Mouse (Mus musculus) cerebellum, postnatal 36 days (tissue): ENCODE measurements around the gene Cxcr5.
A peak's percentile ranks its signal among the peaks of the same experiment; 100 is the strongest.

ENCODE experiments used
- DNase-seq, 2 experiments: peaks; one replicate each; pipeline ENCODE4 v3.0.0; 2021 to 2022; ENCODE audit warnings: mixed read lengths in 2 of 2

Gene Cxcr5

DNA sequence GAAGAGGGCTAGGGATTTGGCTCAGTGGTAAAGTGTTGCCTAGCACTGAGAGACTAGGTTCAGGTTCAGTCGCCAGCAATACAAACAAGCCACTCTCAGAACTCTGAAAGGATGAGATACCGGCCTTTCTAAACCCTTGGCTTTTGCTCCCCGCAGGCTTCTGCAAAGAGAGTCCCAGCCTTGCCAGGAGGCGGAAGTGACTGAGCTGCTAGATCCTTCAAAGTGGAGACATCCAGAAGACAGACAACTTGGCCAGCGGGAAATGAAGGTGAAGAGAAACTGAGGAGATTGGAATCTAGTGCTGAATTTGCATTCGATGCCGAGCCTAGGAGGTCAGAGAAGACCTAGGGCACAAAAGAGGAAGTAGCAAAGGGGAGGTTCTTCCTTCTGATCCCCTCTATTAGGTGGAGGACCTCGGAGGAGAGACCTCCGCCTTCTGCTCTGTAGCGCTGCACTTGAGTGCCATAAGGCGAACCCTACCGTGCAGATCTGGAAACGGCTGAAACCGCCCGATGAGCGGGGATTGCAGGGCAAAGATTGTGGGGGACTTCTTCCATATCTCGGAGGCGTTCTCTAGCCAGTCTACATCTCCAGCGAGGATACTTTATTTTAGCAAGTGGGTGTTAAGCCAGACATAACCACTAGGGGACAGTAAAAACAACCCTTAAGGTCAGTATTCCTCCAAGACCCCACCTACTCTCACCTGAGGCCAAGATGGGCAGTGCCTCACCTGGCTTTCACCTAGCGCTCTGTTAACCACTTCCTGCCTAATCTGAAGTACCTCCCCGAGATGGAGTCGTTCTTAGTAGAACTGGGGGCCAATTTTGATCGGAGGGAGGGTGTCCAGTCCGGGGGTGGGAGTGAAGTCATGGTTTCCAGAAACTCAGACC is 84.1 kb downstream of the Cxcr5 start:
- DNase-seq, result peak; percentile 66 to 76

DNA sequence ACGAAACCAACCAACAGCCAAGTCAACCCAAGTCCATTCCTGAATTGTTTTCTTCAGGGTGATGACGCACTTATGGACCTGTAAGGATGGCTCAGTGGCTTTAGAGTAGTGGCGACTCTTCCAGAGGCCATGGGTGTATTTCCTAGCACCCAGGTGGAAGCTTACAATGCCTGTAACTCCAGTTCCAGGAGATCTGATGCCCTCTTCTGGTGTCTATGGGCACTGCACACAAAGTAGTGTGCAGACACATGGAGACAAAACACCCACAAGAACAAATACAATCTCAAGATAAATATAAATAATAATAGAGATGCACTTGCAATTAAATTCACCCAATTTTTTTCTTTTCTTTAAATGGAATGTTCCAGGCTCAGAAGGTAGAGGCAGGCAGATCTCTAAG is 85.7 kb downstream of the Cxcr5 start:
- DNase-seq, result peak in 1 of 2 experiments; percentile 15

DNA sequence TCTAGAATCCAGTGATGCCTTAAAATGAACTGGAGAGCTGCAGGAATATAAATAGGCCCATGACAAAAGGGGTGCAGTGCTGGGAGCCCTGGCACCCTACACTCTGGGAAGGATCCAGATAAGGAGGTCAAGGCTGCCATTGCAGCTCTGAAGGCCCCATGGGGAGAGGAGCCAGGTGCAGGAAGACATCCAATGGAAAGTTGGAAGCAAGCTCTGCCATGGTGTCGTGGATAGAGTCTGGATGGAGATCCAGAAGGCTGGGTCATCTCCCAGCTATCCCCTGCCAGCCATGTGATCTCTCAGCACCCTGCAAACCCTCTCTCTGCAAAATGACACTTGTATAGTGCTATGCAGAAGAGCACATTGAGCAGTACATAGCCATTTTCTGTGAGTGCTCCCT is 87.3 kb downstream of the Cxcr5 start:
- peak in 1 of 2 experiments; percentile 29 for DNase-seq

DNA sequence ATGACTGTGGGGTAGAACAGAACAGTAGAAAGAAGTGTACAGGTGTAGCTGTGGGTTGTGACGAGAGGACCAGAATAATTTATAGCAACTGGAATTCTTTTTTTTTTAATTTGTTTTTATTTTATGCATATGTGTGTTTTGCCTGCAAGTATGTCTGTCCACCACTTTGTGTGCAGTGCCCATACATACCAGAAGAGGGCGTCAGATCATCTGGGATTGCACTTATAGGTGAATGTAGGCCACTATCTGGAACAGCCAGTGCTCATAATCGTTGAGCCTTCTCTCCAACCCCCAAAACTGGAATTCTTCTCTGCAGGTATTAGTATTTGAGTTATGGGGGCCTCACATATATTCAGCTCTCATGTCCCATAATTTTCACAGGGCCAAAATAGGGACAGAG is 88.5 kb downstream of the Cxcr5 start:
- no peak for DNase-seq

DNA sequence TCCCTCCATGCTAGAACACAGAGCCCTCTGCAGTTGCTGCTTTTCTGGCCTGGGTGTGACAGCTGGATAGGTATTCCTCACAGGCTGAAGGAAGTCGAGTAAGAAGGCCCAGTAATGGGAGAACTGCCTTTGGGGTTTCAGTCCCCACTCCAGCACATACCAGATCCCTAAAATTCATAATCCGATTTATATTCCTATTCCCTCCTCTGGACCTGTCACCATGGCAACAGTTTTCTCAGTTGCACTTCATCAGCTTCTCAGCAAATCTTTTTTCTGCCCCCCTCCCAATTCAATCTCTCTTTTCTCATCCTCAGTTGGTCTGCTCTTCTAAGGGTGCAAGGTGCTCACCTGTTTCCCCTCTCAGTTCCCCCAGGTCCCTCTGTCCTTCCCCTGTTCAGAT is 92.9 kb downstream of the Cxcr5 start:
- DNase-seq, result no peak

DNA sequence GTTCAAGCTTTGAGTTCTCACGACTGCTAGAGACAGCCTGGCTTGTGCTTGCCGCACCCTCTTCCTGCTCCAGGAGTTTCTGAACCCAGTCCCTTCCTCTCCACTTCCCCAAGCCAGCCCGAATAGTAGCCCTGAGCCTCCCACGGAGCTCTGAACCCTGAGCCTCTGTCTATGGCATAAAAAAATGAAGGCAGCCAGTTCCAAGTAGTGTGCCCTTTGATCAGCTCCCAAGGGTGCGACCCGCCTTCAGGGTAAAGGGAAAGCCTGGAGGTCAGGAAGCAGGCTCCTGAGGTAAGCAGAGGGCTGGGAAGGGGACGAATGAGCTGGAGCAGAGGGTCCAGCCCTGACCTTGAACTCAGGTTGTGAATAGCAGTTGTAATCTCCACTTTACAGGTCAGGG is 93.5 kb downstream of the Cxcr5 start:
- no peak for DNase-seq

DNA sequence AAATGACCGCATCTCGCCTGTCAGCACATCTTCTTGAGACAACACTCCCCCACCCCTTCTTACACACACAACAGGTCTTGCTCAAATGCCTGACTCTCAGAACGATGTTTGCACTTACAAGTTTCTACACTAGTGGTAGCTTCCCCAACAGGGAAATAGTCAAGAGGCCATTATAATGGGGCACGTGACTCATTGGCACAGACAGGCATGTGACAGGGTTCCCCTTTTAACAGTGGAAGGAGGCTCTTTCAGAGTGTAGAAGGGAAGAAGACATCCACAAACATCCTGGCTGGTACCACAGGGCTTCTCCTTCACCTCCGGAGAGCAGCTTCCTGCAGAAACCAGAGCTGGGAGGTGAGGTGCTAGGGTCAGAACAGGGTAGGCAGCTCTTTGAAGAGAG is 99.7 kb downstream of the Cxcr5 start:
- no peak for DNase-seq
